Mouse (Mus musculus) embryonic facial prominence, embryonic 14.5 days (tissue): ENCODE results near the gene B9d2. TPM values are rescaled to one million over a fixed set of nuclear protein-coding genes. Genes with fewer than 3 reads are reported as not detected.
A peak's percentile ranks its signal among the peaks of the same experiment; 100 is the strongest.

Experiments
- ATAC-seq: fragments of 200-750 bp; cut with Nextera tagmentation; 2 replicates; pipeline ENCODE4 v1.8.0; 2017; ENCODE audit warnings: low read depth, moderate number of reproducible peaks, moderate TSS enrichment
- DNase-seq: peaks from one replicate; pipeline ENCODE4 v3.0.0-alpha.2; 2015; ENCODE audit warnings: low spot score
- H3K27ac ChIP-seq: fragments of 300-500 bp; sonication (generic); replicated peaks from 2 replicates; pipeline ENCODE4 v1.5.1; 2014; ENCODE audit warnings: low read depth, mild to moderate bottlenecking, low read length, moderate library complexity
- H3K27me3 ChIP-seq: fragments of 300-500 bp; sonication (generic); replicated peaks from 2 replicates; pipeline ENCODE4 v1.6.1; 2014; ENCODE audit warnings: low read length; ENCODE audit not compliant: control insufficient read depth, insufficient read depth
- H3K36me3 ChIP-seq: fragments of 300-500 bp; sonication (generic); 2 replicates; pipeline ENCODE4 v1.6.1; 2014; ENCODE audit warnings: low read length, mixed read lengths; ENCODE audit not compliant: control insufficient read depth, insufficient read depth
- H3K4me1 ChIP-seq: fragments of 300-500 bp; sonication (generic); 2 replicates; pipeline ENCODE4 v1.6.1; 2014; ENCODE audit warnings: antibody characterized with exemption, low read length; ENCODE audit not compliant: control insufficient read depth, insufficient read depth
- H3K4me2 ChIP-seq: fragments of 300-500 bp; sonication (generic); 2 replicates; pipeline ENCODE4 v1.6.1; 2014; ENCODE audit warnings: low read depth, mild to moderate bottlenecking, low read length, moderate library complexity, mixed read lengths
- H3K4me3 ChIP-seq: fragments of 300-500 bp; sonication (generic); 2 replicates; pipeline ENCODE4 v1.5.1; 2014; ENCODE audit warnings: low read depth, mild to moderate bottlenecking, low read length
- H3K9ac ChIP-seq: fragments of 300-500 bp; sonication (generic); 2 replicates; pipeline ENCODE4 v1.6.1; 2014; ENCODE audit warnings: low read depth, mild to moderate bottlenecking, low read length, moderate library complexity, mixed read lengths
- H3K9me3 ChIP-seq: fragments of 300-500 bp; sonication (generic); 2 replicates; pipeline ENCODE4 v1.6.1; 2016; ENCODE audit warnings: low read length; ENCODE audit not compliant: control insufficient read depth
- WGBS: fragments of 180-500 bp; shearing (Covaris S2); extraction: QIAGEN DNeasy Blood & Tissue Kit; methylation state at CpG from one replicate; pipeline ENCODE4 v1.1.7; 2014; 5-methylcytosine and 5-hydroxymethylcytosine counted together
- polyA plus RNA-seq: library from polyadenylated mRNA; unstranded; fragments of >200 nt; fragmentation: Nextera tagmentation; extraction: Ambion mirVana; gene quantifications from 2 replicates; pipeline ENCODE4 v1.2.1, GENCODE M21; 2014

B9d2 gene
- polyA plus RNA-seq, 1 experiment from 2014 or later = 25.1 TPM

DNA sequence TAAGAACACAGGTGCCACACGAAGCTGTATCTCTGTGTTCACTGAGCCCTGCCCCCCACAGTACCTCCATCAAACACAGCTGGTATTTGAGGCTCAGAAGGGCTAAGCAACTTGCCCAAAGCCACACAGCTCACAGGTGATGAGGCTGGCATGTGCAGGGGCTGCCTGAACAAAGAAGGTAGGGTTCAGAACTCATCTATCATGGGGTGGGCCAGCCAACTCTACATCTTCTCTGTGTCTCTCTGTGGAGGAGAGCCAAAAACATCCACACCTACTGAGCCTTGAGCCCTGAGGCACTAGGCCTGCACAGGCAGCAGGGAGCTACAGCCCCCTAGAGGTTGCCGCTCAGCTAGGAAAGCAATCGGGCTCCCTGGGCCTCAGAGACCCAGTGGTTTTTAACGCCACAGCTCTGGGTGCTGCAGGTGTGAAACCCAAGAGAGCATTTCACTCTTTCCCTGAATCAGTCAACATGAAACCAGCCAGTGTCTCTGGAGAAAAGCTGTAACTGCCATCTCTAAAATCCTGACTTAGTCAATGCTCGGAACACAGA lies 32.9 kb upstream of the B9d2 start:
- Histone ChIP-seq H3K4me3 (no peak overlapping the region), H3K4me2 (no peak overlapping the region), H3K36me3 (no peaks in the 10 kb centered on the region), H3K27ac (no peak overlapping the region), H3K27me3 (no peaks in the 10 kb centered on the region), H3K9ac (no peak overlapping the region), H3K4me1 (no peaks in the 10 kb centered on the region), H3K9me3 (no peaks in the 10 kb centered on the region)
- no peak for ATAC-seq
- DNase-seq = peak; percentile 25
- WGBS = 64% methylated on average over 5 of the region's 5 CpGs

DNA sequence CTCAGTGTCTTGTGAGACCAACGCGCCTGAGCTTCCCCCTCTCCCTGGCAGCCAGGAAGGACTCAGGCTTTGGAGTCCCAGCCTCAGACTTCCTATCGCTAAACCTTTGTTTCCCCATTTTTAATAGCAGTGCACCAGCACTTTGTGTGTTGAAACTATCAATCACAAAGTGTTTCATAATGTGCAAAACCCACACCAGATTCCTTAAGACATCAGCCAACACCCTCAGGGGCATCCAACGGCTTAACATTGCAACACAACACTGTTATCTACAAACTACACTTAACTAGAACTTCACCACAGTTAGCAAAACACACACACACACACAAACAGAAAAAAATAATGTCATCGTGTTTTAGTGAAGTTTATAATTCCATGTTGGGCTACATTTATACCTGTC lies 30.7 kb upstream of the B9d2 start:
- H3K36me3 ChIP-seq = no peaks in the 10 kb centered on the region; the same call in 1 of the 2 replicates
- 63% methylated on average over 5 of the region's 5 CpGs for WGBS

DNA sequence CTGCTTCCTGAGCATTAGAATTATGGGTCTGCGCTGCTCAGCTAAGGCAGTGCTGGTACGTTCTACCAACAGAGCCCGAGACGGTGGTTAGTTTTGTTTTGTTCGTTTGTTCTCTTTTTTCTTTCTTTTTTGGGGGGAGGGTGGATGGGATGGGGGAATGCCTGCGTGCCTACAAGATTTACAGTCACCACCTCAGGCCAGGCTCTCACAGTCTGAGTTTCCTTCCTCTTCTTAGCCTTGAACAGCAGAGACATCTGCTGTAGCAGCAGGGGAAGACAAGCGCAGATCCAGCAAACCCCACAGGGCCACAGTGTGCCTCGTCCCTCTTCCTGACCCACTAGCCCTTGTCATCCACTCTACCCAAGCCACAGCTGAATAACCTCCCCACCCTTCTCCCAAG lies 29.3 kb upstream of the B9d2 start:
- no peak overlapping the region for H3K9ac ChIP-seq
- no peak overlapping the region for H3K4me2 ChIP-seq
- no peak overlapping the region for H3K4me3 ChIP-seq
- no peaks in the 10 kb centered on the region for H3K27me3 ChIP-seq
- DNase-seq = no peak
- H3K27ac ChIP-seq = no peak overlapping the region
- no peak for ATAC-seq
- WGBS = 89% methylated on average over 8 of the region's 8 CpGs
- H3K9me3 ChIP-seq = no peaks in the 10 kb centered on the region
- H3K4me1 ChIP-seq = no peaks in the 10 kb centered on the region
- H3K36me3 ChIP-seq = no peaks in the 10 kb centered on the region; the same call in 1 of the 2 replicates

More for the DNA sequence above, 30.7 kb upstream of the B9d2 start:
- no peaks in the 10 kb centered on the region for H3K9me3 ChIP-seq
- no peak overlapping the region for H3K9ac ChIP-seq
- ATAC-seq (no peak), DNase-seq (no peak)
- no peaks in the 10 kb centered on the region for H3K27me3 ChIP-seq
- H3K4me2 ChIP-seq = no peak overlapping the region
- no peak overlapping the region for H3K27ac ChIP-seq
- no peak overlapping the region for H3K4me3 ChIP-seq
- no peaks in the 10 kb centered on the region for H3K4me1 ChIP-seq

DNA sequence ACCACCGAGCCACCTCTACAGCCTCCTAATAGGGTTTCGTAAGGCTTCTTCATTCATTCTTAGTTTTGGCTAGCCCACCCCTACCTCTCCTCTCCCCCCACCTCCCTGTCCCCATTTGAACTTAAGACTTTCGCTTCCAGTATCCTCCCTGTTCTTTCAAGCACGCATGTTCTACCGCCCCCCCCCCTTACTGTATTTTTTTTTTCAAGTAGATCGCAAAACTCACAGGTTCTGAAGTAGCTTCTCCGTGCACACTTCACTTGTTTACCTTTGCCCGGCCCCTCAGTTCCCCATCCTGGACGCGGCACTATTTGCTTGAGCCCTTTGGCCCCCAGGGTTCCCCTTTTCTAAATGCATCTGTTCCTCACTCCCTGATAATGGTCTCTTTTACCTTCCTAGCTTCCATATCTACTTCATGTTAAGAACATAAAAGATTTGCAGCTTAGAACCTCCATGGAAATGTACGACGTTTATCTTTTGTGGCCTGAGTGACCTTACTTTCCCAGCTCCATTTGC lies 28.3 kb upstream of the B9d2 start:
- no peaks in the 10 kb centered on the region for H3K27me3 ChIP-seq
- no peak overlapping the region for H3K4me2 ChIP-seq
- no peak overlapping the region for H3K27ac ChIP-seq
- H3K9ac ChIP-seq = no peak overlapping the region
- DNase-seq (no peak), ATAC-seq (no peak)
- WGBS = 88% methylated on average over 12 of the region's 12 CpGs
- no peak overlapping the region for H3K4me3 ChIP-seq
- peaks cover 2% of the 10 kb centered on the region for H3K4me1 ChIP-seq
- no peaks in the 10 kb centered on the region; the same call in 1 of the 2 replicates for H3K36me3 ChIP-seq
- no peaks in the 10 kb centered on the region for H3K9me3 ChIP-seq

DNA sequence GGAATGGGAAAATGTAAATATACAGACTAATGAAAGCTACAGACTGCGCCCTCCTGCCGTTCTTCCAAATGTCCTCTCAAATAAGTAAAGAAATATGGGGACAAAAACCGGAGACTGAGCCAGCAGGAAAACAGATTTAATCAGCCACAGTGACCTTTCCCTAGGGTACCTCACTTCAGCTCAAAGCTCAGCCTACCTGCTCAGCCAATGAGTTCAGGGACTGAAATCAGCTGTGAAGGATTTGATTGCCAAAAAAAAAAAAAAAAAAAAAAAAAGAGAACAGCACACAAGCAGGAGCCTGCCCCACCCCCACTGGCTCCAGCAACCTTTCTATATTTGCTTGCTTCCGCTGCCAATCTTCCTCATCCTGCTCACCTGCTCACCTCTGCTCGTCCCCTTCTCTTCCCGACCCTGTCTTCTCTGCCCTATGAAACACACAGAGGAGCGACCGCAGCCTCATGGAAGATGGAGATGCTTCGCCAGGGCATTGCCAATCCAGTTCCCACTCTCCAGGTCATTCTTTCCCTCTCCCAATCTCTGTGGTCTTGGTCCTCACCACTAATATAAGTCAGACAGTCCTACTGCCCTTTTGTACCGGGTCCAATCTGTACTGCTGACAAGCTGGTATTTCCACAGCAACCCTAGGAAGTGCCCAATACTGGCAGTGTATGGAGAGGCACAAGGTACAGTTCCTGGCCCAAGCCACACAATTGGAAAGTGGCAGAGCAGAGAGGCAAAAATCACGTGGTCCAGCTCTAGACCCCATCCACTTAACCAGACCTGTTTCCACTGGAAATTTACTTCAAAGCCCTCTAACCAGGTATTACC lies 24.8 kb upstream of the B9d2 start:
- Histone ChIP-seq H3K4me3 (no peak overlapping the region), H3K36me3 (no peaks in the 10 kb centered on the region; the same call in 1 of the 2 replicates), H3K27me3 (no peaks in the 10 kb centered on the region), H3K4me1 (peaks cover 8% of the 10 kb centered on the region), H3K27ac (no peak overlapping the region), H3K9ac (no peak overlapping the region), H3K9me3 (no peaks in the 10 kb centered on the region), H3K4me2 (no peak overlapping the region)
- ATAC-seq = no peak
- no peak for DNase-seq
- WGBS = 76% methylated on average over 11 of the region's 11 CpGs

DNA sequence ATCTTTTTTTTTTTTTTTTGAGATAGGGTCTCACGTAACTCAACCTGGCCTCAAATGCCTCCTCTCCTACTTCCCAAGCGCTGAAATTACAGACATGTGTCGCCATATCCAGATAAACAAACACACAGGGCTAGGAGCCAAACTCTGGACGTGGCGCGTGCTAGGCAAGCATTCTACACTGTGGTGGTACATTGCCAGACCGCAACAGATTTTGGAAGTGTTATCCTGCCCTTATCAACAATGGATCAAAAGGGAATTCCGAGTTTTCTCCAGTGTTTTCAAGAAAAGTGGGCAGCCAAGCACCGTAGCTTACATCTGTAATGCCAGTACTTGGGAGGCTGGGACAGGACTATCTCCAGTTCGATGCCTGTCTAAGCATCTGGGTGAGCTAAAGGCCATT lies 22.8 kb upstream of the B9d2 start:
- H3K27ac ChIP-seq = no peak overlapping the region

DNA sequence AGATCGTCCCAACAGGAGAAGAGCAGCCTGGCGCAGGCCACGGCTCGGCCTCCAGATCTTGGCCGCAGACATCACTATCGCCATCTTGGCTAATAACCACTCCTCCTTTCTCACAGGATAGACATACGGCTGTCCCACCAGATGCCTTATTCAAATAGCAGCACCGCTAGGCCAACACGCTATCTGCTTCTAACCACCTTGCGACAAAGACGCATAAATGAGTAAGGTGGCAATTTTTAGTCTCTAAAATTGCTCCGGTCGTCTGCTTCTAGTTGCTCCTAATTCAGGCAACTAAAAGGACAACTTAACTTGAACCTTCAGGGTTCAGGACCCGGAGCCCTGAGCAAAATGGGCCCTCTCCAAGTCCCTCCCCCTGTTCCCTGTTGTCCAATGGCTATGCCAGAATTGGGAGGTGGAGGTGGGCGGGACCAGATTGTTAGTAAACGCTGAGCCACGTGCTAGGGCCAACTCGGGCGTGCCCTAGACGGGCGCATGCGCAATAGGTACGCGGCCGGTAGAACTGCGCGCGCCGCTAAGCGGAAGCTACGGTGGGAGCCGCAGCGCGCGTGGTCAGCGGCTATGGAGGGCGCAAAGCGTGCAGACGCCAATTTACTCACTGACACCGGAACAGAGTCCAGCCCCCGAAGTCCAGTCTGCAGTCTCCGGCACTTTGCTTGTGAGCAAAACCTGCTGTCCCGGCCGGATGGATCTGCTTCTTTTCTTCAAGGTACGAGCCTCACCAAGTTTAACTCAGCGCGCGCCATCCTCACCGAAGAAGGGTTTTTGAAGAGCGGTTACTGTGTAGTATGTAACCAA lies 21.7 kb upstream of the B9d2 start, which contains the start of the genes Bckdha and Exosc5:
TSS of gene Bckdha (minus strand) at position 325 of the 816 bp plus-strand sequence.
TSS of gene Exosc5 (plus strand) at position 508 of the 816 bp plus-strand sequence.
- H3K27ac ChIP-seq = peak within 1 kb of the TSS; percentile 71; the same call in 1 of the 2 replicates
- peak; percentile 100 for DNase-seq
- H3K27me3 ChIP-seq = no peaks in the 10 kb centered on the region
- peaks cover 8% of the 10 kb centered on the region for H3K4me1 ChIP-seq
- peak within 1 kb of the TSS; percentile 63 for H3K4me3 ChIP-seq
- H3K4me2 ChIP-seq = peak within 1 kb of the TSS; percentile 82
- peak; percentile 99 for ATAC-seq
- peak within 1 kb of the TSS; percentile 77 for H3K9ac ChIP-seq
- no peaks in the 10 kb centered on the region for H3K9me3 ChIP-seq
- H3K36me3 ChIP-seq = peaks cover 13% of the 10 kb centered on the region; the same call in 1 of the 2 replicates
- WGBS = under 1% methylated on average over 50 of the region's 50 CpGs

More for the DNA sequence above, 22.8 kb upstream of the B9d2 start:
- DNase-seq = no peak
- 29% methylated on average over 10 of the region's 10 CpGs for WGBS
- H3K4me1 ChIP-seq = peaks cover 8% of the 10 kb centered on the region
- no peak for ATAC-seq
- peak overlapping the region; percentile 77 for H3K9ac ChIP-seq
- no peaks in the 10 kb centered on the region for H3K9me3 ChIP-seq
- peaks cover 2% of the 10 kb centered on the region; the same call in 1 of the 2 replicates for H3K36me3 ChIP-seq
- peak overlapping the region; percentile 63 for H3K4me3 ChIP-seq
- peak overlapping the region; percentile 65 for H3K4me2 ChIP-seq
- H3K27me3 ChIP-seq = no peaks in the 10 kb centered on the region

DNA sequence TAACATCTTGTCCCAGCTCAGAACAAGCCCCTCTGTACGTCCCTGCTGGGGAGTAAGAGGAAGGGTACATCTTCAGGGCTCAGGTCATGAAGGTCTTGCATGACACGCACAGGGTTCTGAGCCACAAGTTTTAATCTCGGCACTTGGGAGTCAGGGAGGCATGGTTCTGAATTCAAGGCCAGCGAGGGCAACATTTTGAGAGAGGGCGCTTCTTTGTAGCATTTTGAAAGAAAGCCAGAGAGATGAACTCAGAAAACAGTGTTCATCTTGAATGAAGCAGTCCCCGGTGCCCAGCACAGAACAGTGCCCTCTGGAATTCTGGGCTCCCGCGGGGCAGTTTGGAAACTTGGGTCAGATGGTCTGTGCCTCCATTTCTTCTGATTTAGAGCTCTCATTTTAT lies 14.2 kb upstream of the B9d2 start:
- H3K9ac ChIP-seq = no peak overlapping the region
- DNase-seq = no peak
- no peak overlapping the region for H3K4me2 ChIP-seq
- no peaks in the 10 kb centered on the region for H3K4me1 ChIP-seq
- H3K9me3 ChIP-seq = no peaks in the 10 kb centered on the region
- 95% methylated on average over 8 of the region's 8 CpGs for WGBS
- H3K27ac ChIP-seq = no peak overlapping the region
- no peak for ATAC-seq
- peaks cover 43% of the 10 kb centered on the region for H3K36me3 ChIP-seq
- H3K27me3 ChIP-seq = no peaks in the 10 kb centered on the region
- H3K4me3 ChIP-seq = no peak overlapping the region
